Mouse (Mus musculus): ENCODE data around the gene Olfr398. TPM values are rescaled to one million over a fixed set of nuclear protein-coding genes. Genes with fewer than 3 reads are reported as not detected.

Gene Olfr398
- polyA plus RNA-seq (2012; rRNA removed): 0.07 and 0.19 TPM in 2 replicates

- no peaks in the 10 kb centered on the region for H3K27me3 ChIP-seq (ENCODE audit: control insufficient read depth, insufficient read depth, low read length)
- H3K36me3 ChIP-seq (ENCODE audit: control insufficient read depth, insufficient read depth, low read length): no peaks in the 10 kb centered on the region
- no peaks in the 10 kb centered on the region for H3K4me1 ChIP-seq (ENCODE audit: control insufficient read depth, insufficient read depth, low read length)
- TF ChIP-seq CTCF (IDR thresholded peaks at IDR 0.05; ENCODE audit: control insufficient read depth, insufficient read depth, insufficient replicate concordance, low read depth, low read length) (no peak), POLR2A (IDR thresholded peaks at IDR 0.05; ENCODE audit: control insufficient read depth, low read depth, low read length) (no peak)
- no peak within 1 kb of the TSS for H3K4me3 ChIP-seq (ENCODE audit: control insufficient read depth, low read depth, low read length)
- H3K27ac ChIP-seq (ENCODE audit: control insufficient read depth, insufficient read depth, low read depth, low read length): no peak within 1 kb of the TSS
Measured at GRCm38 (mm10) chr11:73990307-73990706, at the start of gene Olfr398. Gene Olfr398, minus strand, starts transcription at chr11:73990407.

- TF ChIP-seq POLR2A (IDR thresholded peaks at IDR 0.05; ENCODE audit: control insufficient read depth, low read depth, low read length) (no peak), CTCF (IDR thresholded peaks at IDR 0.05; ENCODE audit: control insufficient read depth, insufficient read depth, insufficient replicate concordance, low read depth, low read length) (no peak)
Measured at GRCm38 (mm10) chr11:73993115-73993514, 2.9 kb upstream of the Olfr398 start.

DNA sequence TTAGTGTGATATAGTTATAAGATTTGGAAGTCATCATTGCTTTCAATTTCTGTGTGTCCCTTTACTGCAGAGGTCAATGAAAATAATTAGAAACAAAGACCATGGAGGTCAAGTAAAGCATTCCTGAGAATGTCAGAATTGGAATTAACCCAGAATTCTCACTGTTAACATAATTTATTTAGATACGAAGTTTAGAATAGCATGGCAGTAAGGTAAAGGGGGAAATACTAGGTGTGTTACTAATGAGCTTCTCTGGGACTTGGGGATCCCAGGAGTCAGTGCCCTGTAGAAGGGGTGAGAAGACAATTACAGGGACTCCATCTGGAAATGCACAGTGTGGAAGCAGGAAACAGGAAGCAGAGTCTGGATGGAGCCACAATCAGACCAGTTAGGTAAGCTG lies 29.7 kb downstream of the Olfr398 start, which contains the start of gene Olfr397:
TSS of gene Olfr397 (plus strand) at position 301 of the 400 bp plus-strand sequence.
- Histone ChIP-seq H3K36me3 (ENCODE audit: control insufficient read depth, insufficient read depth, low read length) (no peaks in the 10 kb centered on the region), H3K4me1 (ENCODE audit: control insufficient read depth, insufficient read depth, low read length) (no peaks in the 10 kb centered on the region), H3K27ac (ENCODE audit: control insufficient read depth, insufficient read depth, low read depth, low read length) (no peak within 1 kb of the TSS), H3K27me3 (ENCODE audit: control insufficient read depth, insufficient read depth, low read length) (no peaks in the 10 kb centered on the region), H3K4me3 (ENCODE audit: control insufficient read depth, low read depth, low read length) (no peak within 1 kb of the TSS)
- TF ChIP-seq CTCF (IDR thresholded peaks at IDR 0.05; ENCODE audit: control insufficient read depth, insufficient read depth, insufficient replicate concordance, low read depth, low read length) (no peak), POLR2A (IDR thresholded peaks at IDR 0.05; ENCODE audit: control insufficient read depth, low read depth, low read length) (no peak)

More at GRCm38 (mm10) chr11:73993115-73993514, 2.9 kb upstream of the Olfr398 start:
- Histone ChIP-seq H3K27me3 (ENCODE audit: control insufficient read depth, insufficient read depth, low read length) (no peaks in the 10 kb centered on the region), H3K4me1 (ENCODE audit: control insufficient read depth, insufficient read depth, low read length) (no peaks in the 10 kb centered on the region), H3K4me3 (ENCODE audit: control insufficient read depth, low read depth, low read length) (no peak overlapping the region), H3K27ac (ENCODE audit: control insufficient read depth, insufficient read depth, low read depth, low read length) (no peak overlapping the region), H3K36me3 (ENCODE audit: control insufficient read depth, insufficient read depth, low read length) (no peaks in the 10 kb centered on the region)

GRCm38 (mm10) chr11:73936377-73936776 lies 53.8 kb downstream of the Olfr398 start, which contains the start of gene Olfr23:
Gene Olfr23, plus strand, starts transcription at chr11:73936677.
- TF ChIP-seq POLR2A (IDR thresholded peaks at IDR 0.05; ENCODE audit: control insufficient read depth, low read depth, low read length) (no peak), CTCF (IDR thresholded peaks at IDR 0.05; ENCODE audit: control insufficient read depth, insufficient read depth, insufficient replicate concordance, low read depth, low read length) (no peak)
- Histone ChIP-seq H3K4me3 (ENCODE audit: control insufficient read depth, low read depth, low read length) (no peak within 1 kb of the TSS), H3K36me3 (ENCODE audit: control insufficient read depth, insufficient read depth, low read length) (no peaks in the 10 kb centered on the region), H3K27ac (ENCODE audit: control insufficient read depth, insufficient read depth, low read depth, low read length) (no peak within 1 kb of the TSS), H3K27me3 (ENCODE audit: control insufficient read depth, insufficient read depth, low read length) (no peaks in the 10 kb centered on the region), H3K4me1 (ENCODE audit: control insufficient read depth, insufficient read depth, low read length) (no peaks in the 10 kb centered on the region)

Other genes with a start within 250 kb of the Olfr398 start
- not detected in 2 replicates for gene Olfr389, start 209.7 kb downstream of the Olfr398 start, polyA plus RNA-seq (2012; rRNA removed)
- not detected in 2 replicates for gene Olfr390, start 207.4 kb downstream of the Olfr398 start, polyA plus RNA-seq (2012; rRNA removed)
- gene Olfr391-ps, start 187.4 kb downstream of the Olfr398 start, polyA plus RNA-seq (2012; rRNA removed): not detected in 2 replicates
- not detected in 2 replicates for gene Olfr392, start 173.4 kb downstream of the Olfr398 start, polyA plus RNA-seq (2012; rRNA removed)
- not detected in 2 replicates for gene Olfr393, start 139.0 kb downstream of the Olfr398 start, polyA plus RNA-seq (2012; rRNA removed)
- not detected in 2 replicates for gene Olfr394, start 99.6 kb downstream of the Olfr398 start, polyA plus RNA-seq (2012; rRNA removed)
- not detected in 2 replicates for gene Olfr395, start 81.1 kb downstream of the Olfr398 start, polyA plus RNA-seq (2012; rRNA removed)
- gene Olfr23, start 53.7 kb downstream of the Olfr398 start, polyA plus RNA-seq (2012; rRNA removed): 1.6 and 2.9 TPM in 2 replicates
- not detected in 2 replicates for gene Olfr397, start 29.6 kb downstream of the Olfr398 start, polyA plus RNA-seq (2012; rRNA removed)
- not detected in 2 replicates for gene Olfr139, start 66.1 kb upstream of the Olfr398 start, polyA plus RNA-seq (2012; rRNA removed)
- gene Olfr399, start 66.2 kb upstream of the Olfr398 start, polyA plus RNA-seq (2012; rRNA removed): not detected in 2 replicates
- gene Zfp616, start 79.5 kb upstream of the Olfr398 start, polyA plus RNA-seq (2012; rRNA removed): 0.01 TPM in 1 of 2 replicates, not detected in the other
- gene Olfr401, start 123.3 kb upstream of the Olfr398 start, polyA plus RNA-seq (2012; rRNA removed): not detected in 2 replicates
- 0.24 and 0.31 TPM in 2 replicates for gene Olfr402, start 163.1 kb upstream of the Olfr398 start, polyA plus RNA-seq (2012; rRNA removed)
- gene Olfr403, start 195.8 kb upstream of the Olfr398 start, polyA plus RNA-seq (2012; rRNA removed): not detected in 2 replicates
- not detected in 2 replicates for gene Olfr43, start 221.0 kb upstream of the Olfr398 start, polyA plus RNA-seq (2012; rRNA removed)

All from testis, adult 2 months (tissue).